Mouse (Mus musculus): Measurements from ENCODE around the gene Srrm4.

GRCm38 (mm10) chr5:116577082-116577481 lies 14.5 kb downstream of the Srrm4 start:
- TF ChIP-seq POLR2A (IDR thresholded peaks at IDR 0.05; ENCODE audit: low read depth, low read length): no peak
- no peak for TF ChIP-seq CTCF (IDR thresholded peaks at IDR 0.05; ENCODE audit: extremely low read depth, insufficient read depth, insufficient read length, insufficient replicate concordance)
